Mouse (Mus musculus): ENCODE measurements around the gene Rwdd4a. TPM values are rescaled to one million over a fixed set of nuclear protein-coding genes. Genes with fewer than 3 reads are reported as not detected.
A peak's percentile ranks its signal among the peaks of the same experiment; 100 is the strongest.

Gene Rwdd4a
- total RNA-seq, 1 experiment = 25.3 TPM

GRCm38 (mm10) chr8:47513601-47514000 is 19.9 kb upstream of the Rwdd4a start:
- no peaks in the 10 kb centered on the region for H3K9me3 ChIP-seq (ENCODE audit: control insufficient read depth, insufficient read depth, low read depth, low read length)
- H3K4me1 ChIP-seq (ENCODE audit: control insufficient read depth in 2 of 2, insufficient read depth in 2 of 2, low read length in 2 of 2, poor library complexity in 1 of 2) = 0 out of 4 replicates have a peak, but pooled peaks cover 0 to 2% of the 10 kb centered on the region in 2 experiments

DNA sequence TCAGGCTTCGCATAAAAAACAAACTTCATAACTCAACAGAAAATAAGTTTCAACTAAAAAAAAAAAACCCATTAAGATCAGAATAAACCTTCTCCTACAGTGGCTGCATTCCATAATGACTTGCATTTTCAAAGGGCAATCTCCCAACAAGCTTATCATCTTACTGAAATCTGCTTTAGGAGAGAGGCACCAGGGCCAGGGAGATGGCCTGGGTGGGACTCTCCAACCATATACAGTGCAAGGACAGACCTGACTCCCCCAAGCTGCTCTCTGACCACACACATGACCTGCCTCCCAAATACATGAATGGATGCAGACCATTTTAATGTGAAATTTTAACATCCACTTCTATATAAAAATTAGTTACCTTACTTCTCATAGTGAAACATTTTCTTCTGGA is 5.4 kb upstream of the Rwdd4a start:
- Histone ChIP-seq H3K36me3 (ENCODE audit: control insufficient read depth, insufficient read depth, low read length, poor library complexity, severe bottlenecking) (peaks cover 11% of the 10 kb centered on the region; the same call in 1 of the 2 replicates), H3K9ac (ENCODE audit: insufficient read depth, low read depth, low read length, poor library complexity, severe bottlenecking) (no peak overlapping the region), H3K4me3 (ENCODE audit: insufficient read depth in 1 of 2, low read depth in 1 of 2, low read length in 2 of 2, poor library complexity in 1 of 2, severe bottlenecking in 1 of 2) (no peak overlapping the region), H3K9me3 (ENCODE audit: control insufficient read depth, insufficient read depth, low read depth, low read length) (no peaks in the 10 kb centered on the region), H3K27ac (ENCODE audit: insufficient read depth, low read depth, low read length, poor library complexity, severe bottlenecking) (no peak overlapping the region), H3K4me1 (ENCODE audit: control insufficient read depth in 2 of 2, insufficient read depth in 2 of 2, low read length in 2 of 2, poor library complexity in 1 of 2) (no peaks in the 10 kb centered on the region; a peak in 1 of 4 replicates)
- TF ChIP-seq MAFK (IDR thresholded peaks at IDR 0.05; ENCODE audit: insufficient read depth, low read depth, low read length) (no peak), HCFC1 (IDR thresholded peaks at IDR 0.05; ENCODE audit: borderline replicate concordance, insufficient read depth, low read length) (no peak), ZNF384 (IDR thresholded peaks at IDR 0.05; ENCODE audit: low read depth, low read length) (no peak)
- in situ Hi-C loops (cut with MboI; ENCODE audit: low sequenced_read_pairs in 2 of 2, unreplicated experiment in 2 of 2) = no loop called here
- DNase-seq (ENCODE audit: low read depth, low spot score) = no peak

More at GRCm38 (mm10) chr8:47513601-47514000, 19.9 kb upstream of the Rwdd4a start:
- H3K9ac ChIP-seq (ENCODE audit: insufficient read depth, low read depth, low read length, poor library complexity, severe bottlenecking) = no peak overlapping the region
- H3K36me3 ChIP-seq (ENCODE audit: control insufficient read depth, insufficient read depth, low read length, poor library complexity, severe bottlenecking) = peaks cover 33% of the 10 kb centered on the region
- in situ Hi-C loops (cut with MboI; ENCODE audit: low sequenced_read_pairs in 2 of 2, unreplicated experiment in 2 of 2) = no loop called here
- no peak for TF ChIP-seq ZC3H11A (IDR thresholded peaks at IDR 0.05; ENCODE audit: borderline replicate concordance, low read depth, low read length)
- TF ChIP-seq HCFC1 (IDR thresholded peaks at IDR 0.05; ENCODE audit: borderline replicate concordance, insufficient read depth, low read length) = no peak
- TF ChIP-seq ZNF384 (IDR thresholded peaks at IDR 0.05; ENCODE audit: low read depth, low read length) = no peak
- no peak for DNase-seq (ENCODE audit: low read depth, low spot score)
- no peak overlapping the region for H3K4me3 ChIP-seq (ENCODE audit: insufficient read depth in 1 of 2, low read depth in 1 of 2, low read length in 2 of 2, poor library complexity in 1 of 2, severe bottlenecking in 1 of 2)
- no peak overlapping the region for H3K27ac ChIP-seq (ENCODE audit: insufficient read depth, low read depth, low read length, poor library complexity, severe bottlenecking)

- no peak for DNase-seq (ENCODE audit: low read depth, low spot score)
- Histone ChIP-seq H3K36me3 (ENCODE audit: control insufficient read depth, insufficient read depth, low read length, poor library complexity, severe bottlenecking) (peaks cover 4% of the 10 kb centered on the region; the same call in 1 of the 2 replicates), H3K9ac (ENCODE audit: insufficient read depth, low read depth, low read length, poor library complexity, severe bottlenecking) (no peak overlapping the region), H3K4me1 (ENCODE audit: control insufficient read depth in 2 of 2, insufficient read depth in 2 of 2, low read length in 2 of 2, poor library complexity in 1 of 2) (peaks cover 0 to 2% of the 10 kb centered on the region in 2 experiments; a peak in 1 of 4 replicates), H3K9me3 (ENCODE audit: control insufficient read depth, insufficient read depth, low read depth, low read length) (no peaks in the 10 kb centered on the region), H3K4me3 (ENCODE audit: insufficient read depth in 1 of 2, low read depth in 1 of 2, low read length in 2 of 2, poor library complexity in 1 of 2, severe bottlenecking in 1 of 2) (no peak overlapping the region), H3K27ac (ENCODE audit: insufficient read depth, low read depth, low read length, poor library complexity, severe bottlenecking) (no peak overlapping the region)
- in situ Hi-C loops (cut with MboI; ENCODE audit: low sequenced_read_pairs in 2 of 2, unreplicated experiment in 2 of 2) = no loop called here
- no peak for TF ChIP-seq HCFC1 (IDR thresholded peaks at IDR 0.05; ENCODE audit: borderline replicate concordance, insufficient read depth, low read length)
- no peak for TF ChIP-seq ZC3H11A (IDR thresholded peaks at IDR 0.05; ENCODE audit: borderline replicate concordance, low read depth, low read length)
- no peak for TF ChIP-seq MAFK (IDR thresholded peaks at IDR 0.05; ENCODE audit: insufficient read depth, low read depth, low read length)
- TF ChIP-seq CHD2 (IDR thresholded peaks at IDR 0.05; ENCODE audit: low read depth, low read length) = no peak
- TF ChIP-seq ZNF384 (IDR thresholded peaks at IDR 0.05; ENCODE audit: low read depth, low read length) = no peak
Measured at GRCm38 (mm10) chr8:47538323-47538722, 4.9 kb downstream of the Rwdd4a start.

DNA sequence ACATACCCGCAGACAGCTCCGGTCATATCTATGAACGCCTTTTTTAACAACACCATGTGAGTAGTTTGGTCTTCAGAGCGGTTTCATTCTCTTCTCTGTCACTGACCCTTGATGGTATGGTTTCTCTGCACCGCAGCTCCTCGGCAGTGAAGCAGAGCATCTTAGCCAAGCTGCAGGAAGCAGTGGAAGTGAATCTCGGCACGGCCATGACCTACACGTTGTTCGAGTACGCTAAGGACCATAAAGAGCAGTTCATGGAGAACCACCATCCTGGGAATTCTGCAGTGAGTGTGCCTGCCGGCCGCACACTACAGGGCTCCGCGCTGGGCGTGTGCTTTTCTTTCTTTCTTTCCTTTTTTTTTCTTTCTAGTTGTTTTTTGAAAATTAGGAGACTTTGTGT is 9.3 kb downstream of the Rwdd4a start:
- no peak overlapping the region for H3K9ac ChIP-seq (ENCODE audit: insufficient read depth, low read depth, low read length, poor library complexity, severe bottlenecking)
- no peaks in the 10 kb centered on the region for H3K9me3 ChIP-seq (ENCODE audit: control insufficient read depth, insufficient read depth, low read depth, low read length)
- H3K4me3 ChIP-seq (ENCODE audit: insufficient read depth in 1 of 2, low read depth in 1 of 2, low read length in 2 of 2, poor library complexity in 1 of 2, severe bottlenecking in 1 of 2) = no peak overlapping the region
- in situ Hi-C loops (cut with MboI; ENCODE audit: low sequenced_read_pairs in 2 of 2, unreplicated experiment in 2 of 2) = no loop called here
- TF ChIP-seq HCFC1 (IDR thresholded peaks at IDR 0.05; ENCODE audit: borderline replicate concordance, insufficient read depth, low read length) = no peak
- no peak for TF ChIP-seq ZNF384 (IDR thresholded peaks at IDR 0.05; ENCODE audit: low read depth, low read length)
- TF ChIP-seq MAFK (IDR thresholded peaks at IDR 0.05; ENCODE audit: insufficient read depth, low read depth, low read length) = no peak
- TF ChIP-seq ZC3H11A (IDR thresholded peaks at IDR 0.05; ENCODE audit: borderline replicate concordance, low read depth, low read length) = no peak
- no peak for TF ChIP-seq CHD2 (IDR thresholded peaks at IDR 0.05; ENCODE audit: low read depth, low read length)
- no peaks in the 10 kb centered on the region; a peak in 1 of 4 replicates for H3K4me1 ChIP-seq (ENCODE audit: control insufficient read depth in 2 of 2, insufficient read depth in 2 of 2, low read length in 2 of 2, poor library complexity in 1 of 2)
- DNase-seq (ENCODE audit: low read depth, low spot score) = no peak
- peaks cover 10% of the 10 kb centered on the region for H3K36me3 ChIP-seq (ENCODE audit: control insufficient read depth, insufficient read depth, low read length, poor library complexity, severe bottlenecking)
- no peak overlapping the region for H3K27ac ChIP-seq (ENCODE audit: insufficient read depth, low read depth, low read length, poor library complexity, severe bottlenecking)

- Histone ChIP-seq H3K9ac (ENCODE audit: insufficient read depth, low read depth, low read length, poor library complexity, severe bottlenecking) (no peak overlapping the region), H3K27ac (ENCODE audit: insufficient read depth, low read depth, low read length, poor library complexity, severe bottlenecking) (no peak overlapping the region), H3K4me3 (ENCODE audit: insufficient read depth in 1 of 2, low read depth in 1 of 2, low read length in 2 of 2, poor library complexity in 1 of 2, severe bottlenecking in 1 of 2) (no peak overlapping the region), H3K4me1 (ENCODE audit: control insufficient read depth in 2 of 2, insufficient read depth in 2 of 2, low read length in 2 of 2, poor library complexity in 1 of 2) (no peaks in the 10 kb centered on the region; a peak in 1 of 4 replicates), H3K36me3 (ENCODE audit: control insufficient read depth, insufficient read depth, low read length, poor library complexity, severe bottlenecking) (peaks cover 19% of the 10 kb centered on the region), H3K9me3 (ENCODE audit: control insufficient read depth, insufficient read depth, low read depth, low read length) (no peaks in the 10 kb centered on the region)
- in situ Hi-C loops (cut with MboI; ENCODE audit: low sequenced_read_pairs in 2 of 2, unreplicated experiment in 2 of 2) = no loop called here
- TF ChIP-seq MAFK (IDR thresholded peaks at IDR 0.05; ENCODE audit: insufficient read depth, low read depth, low read length) (0 out of 2 replicates have a peak, but pooled peaks have one; percentile 25), HCFC1 (IDR thresholded peaks at IDR 0.05; ENCODE audit: borderline replicate concordance, insufficient read depth, low read length) (no peak), CHD2 (IDR thresholded peaks at IDR 0.05; ENCODE audit: low read depth, low read length) (no peak)
- peak; percentile 49 for DNase-seq (ENCODE audit: low read depth, low spot score)
Measured at GRCm38 (mm10) chr8:47544094-47544493, 10.6 kb downstream of the Rwdd4a start.

All from ES-E14 (cell line).